Mouse (Mus musculus) large intestine, adult 2 months (tissue): ENCODE results near the gene Cuedc1. TPM values are rescaled to one million over a fixed set of nuclear protein-coding genes. Genes with fewer than 3 reads are reported as not detected.

Experiments used
- DNase-seq: peaks from one replicate; pipeline ENCODE4 v3.0.0-alpha.2; 2012; ENCODE audit warnings: low read depth, low spot score
- WGBS: fragments of 180-500 bp; shearing (Covaris S2); methylation state at CpG from one replicate; pipeline ENCODE4 v1.1.7; 2018; 5-methylcytosine and 5-hydroxymethylcytosine counted together
- polyA plus RNA-seq: library from polyadenylated mRNA; depleted of rRNA; stranded (reverse); fragments of >200 nt; gene quantifications from 2 replicates; pipeline ENCODE4 v1.2.3, GENCODE M21; 2012

Gene Cuedc1
- polyA plus RNA-seq, 1 experiment = 11.2 TPM

- 68% methylated on average over 4 of the region's 4 CpGs for WGBS
- no peak for DNase-seq
These were observed 46.2 kb downstream of the Cuedc1 start for GRCm38 (mm10) chr11:88144100-88144499.

DNA sequence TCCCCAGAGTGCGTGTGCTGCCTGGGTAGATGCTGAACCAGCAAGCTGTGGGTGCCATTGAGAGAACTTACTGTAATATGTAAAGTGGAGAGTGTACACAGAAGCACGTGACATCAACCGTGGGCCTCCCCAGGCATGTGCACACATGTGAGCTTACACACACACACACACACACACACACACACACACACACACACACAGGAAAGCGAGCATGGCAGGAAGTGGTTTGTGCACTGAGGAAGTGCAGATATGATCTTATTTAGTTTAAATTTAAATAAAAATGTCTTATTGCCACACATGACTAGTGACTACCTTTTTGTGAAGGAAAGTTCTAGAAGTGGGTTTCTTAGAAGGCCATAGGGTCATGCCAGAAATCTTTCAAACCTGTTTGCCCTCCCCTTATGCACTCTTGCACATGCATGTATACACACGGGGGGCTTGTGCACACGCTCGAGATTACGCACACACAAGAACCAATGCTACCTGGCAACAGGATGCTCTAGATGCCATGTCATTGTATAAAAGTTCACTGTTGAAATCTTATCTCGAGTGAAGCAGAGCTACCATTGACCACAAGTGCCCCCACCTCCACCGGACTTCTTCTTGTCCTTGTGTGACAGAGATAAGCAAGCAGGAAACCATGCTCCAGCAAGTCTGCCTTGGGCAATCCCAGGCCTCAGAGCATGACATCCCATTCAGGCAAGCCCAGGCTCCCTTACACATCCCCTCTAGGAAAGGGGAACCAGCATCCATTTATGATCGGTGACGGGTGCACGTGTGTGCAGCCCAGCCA lies 47.6 kb downstream of the Cuedc1 start:
- no peak for DNase-seq
- 75% methylated on average over 13 of the region's 13 CpGs for WGBS

- no peak for DNase-seq
- WGBS = 90% methylated on average over 12 of the region's 12 CpGs
These were observed 48.6 kb downstream of the Cuedc1 start for GRCm38 (mm10) chr11:88146264-88147060.

GRCm38 (mm10) chr11:88147388-88147787 lies 49.5 kb downstream of the Cuedc1 start:
- DNase-seq = no peak
- 89% methylated on average over 5 of the region's 5 CpGs for WGBS

DNA sequence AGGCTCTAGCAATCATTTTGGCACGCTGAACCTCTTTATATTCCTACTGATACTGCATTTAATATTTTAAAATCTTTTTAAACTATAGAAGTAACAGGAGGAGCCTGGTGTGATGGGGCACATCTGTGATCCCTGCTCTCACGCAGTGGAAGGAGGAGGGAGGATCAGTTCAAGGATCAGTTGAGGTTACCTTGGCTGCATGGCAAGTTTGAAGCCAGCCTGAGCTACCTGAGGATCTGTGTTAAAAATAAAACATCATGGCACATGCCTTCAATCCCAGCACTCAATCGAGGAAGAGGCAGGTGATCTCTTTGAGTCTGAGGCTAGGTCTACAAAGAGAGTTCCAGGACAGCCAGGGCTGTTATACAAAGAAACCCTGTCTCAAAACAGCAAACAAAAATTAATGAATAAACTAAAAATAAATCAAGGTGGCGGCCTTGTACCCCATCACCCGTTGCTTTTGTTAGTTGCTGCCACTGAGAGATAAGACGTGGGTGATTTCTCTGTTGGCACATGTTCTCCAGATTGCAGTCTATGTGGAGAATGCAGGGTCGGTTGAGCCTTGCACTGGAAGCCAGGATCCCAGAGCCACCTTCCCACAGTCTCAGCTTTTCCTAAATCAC lies 50.3 kb downstream of the Cuedc1 start:
- WGBS = 37% methylated on average over 7 of the region's 7 CpGs
- no peak for DNase-seq

GRCm38 (mm10) chr11:88148638-88149279 lies 50.9 kb downstream of the Cuedc1 start:
- WGBS = 13% methylated on average over 11 of the region's 11 CpGs
- DNase-seq = no peak

- DNase-seq = no peak
- WGBS = 12% methylated on average over 7 of the region's 7 CpGs
These were observed 53.7 kb downstream of the Cuedc1 start for GRCm38 (mm10) chr11:88151379-88152155.

DNA sequence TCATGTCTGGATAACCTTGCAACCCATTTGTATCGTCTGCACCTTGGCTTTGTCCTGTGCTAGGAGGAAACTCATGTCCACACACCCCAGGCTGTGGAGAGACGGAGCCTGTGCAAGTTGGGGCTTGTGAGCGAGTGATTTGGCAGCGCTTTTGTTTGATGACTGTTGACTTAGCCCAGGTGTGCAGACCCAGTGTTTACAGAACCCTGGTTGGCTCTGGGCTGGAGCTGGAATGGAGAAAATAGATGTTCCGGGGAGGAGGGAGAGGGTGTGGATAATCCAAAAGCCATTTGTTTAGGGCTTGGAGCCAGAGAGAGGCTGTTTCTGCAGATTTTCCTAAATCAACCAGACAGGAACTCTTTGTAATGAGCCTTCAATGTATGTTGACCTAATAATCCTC lies 56.0 kb downstream of the Cuedc1 start:
- DNase-seq = no peak
- WGBS = 11% methylated on average over 5 of the region's 5 CpGs

DNA sequence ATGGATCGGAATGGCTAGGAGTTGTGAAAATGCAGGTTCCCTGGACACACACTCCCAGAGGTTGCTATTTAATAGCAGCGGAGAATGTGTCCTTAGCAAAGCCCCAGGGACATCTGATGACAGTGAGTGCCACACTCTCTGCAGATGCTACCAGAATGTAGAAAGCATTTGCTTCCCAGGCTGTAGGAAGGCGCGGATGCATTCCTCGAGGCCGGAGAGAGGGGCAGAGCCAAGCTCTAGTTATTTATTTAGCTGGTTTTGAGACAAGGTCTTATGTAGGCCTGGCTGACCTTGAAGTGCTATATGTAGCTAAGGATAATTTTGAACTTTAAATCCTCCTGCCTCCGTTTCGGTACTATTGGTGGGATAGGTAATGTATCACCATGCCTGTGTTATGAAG lies 56.6 kb downstream of the Cuedc1 start:
- no peak for DNase-seq
- WGBS = 28% methylated on average over 8 of the region's 8 CpGs

- 56% methylated on average over 3 of the region's 3 CpGs for WGBS
- DNase-seq = no peak
These were observed 57.6 kb downstream of the Cuedc1 start for GRCm38 (mm10) chr11:88155451-88155850.

DNA sequence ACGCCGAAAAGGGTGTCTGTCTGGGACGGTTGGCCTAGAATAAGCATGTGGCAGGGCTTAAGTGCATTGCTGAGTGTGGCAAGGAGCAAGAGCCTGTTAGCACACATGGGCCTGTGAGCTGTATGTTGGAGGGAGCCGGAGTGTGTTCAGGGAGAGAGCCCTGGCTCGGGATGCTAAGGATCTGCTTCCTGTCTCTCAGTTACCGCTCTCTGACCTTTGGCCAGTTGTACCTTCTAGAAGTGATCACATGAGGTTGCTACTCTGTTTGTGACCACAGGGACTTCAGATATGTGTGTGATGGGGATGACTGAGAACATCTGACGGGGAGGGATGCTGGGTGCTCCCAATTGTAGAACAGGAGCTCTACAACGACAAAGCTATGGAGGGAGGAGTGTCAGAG lies 58.1 kb downstream of the Cuedc1 start:
- 42% methylated on average over 8 of the region's 8 CpGs for WGBS
- no peak for DNase-seq

DNA sequence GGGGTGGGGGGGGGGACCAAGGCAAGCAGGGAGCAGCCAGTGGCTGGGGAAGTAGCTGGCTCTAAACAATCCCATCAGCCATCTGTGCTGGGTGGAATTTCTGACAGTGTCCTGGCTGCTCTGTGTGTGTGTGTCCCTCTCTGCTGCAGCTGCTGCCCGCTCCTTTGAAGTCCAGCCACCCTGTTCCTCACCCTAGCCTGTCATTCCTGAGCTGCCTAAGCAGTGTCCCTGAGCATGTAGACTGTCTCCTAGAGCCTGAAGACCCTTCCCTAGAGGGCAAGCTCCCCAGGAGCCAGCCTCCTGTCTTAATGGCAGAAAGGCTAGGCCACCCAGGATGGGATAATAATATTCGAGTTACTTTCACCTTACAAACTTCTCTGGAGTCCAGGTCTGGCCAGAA lies 58.5 kb downstream of the Cuedc1 start:
- DNase-seq = no peak
- 55% methylated on average over 2 of the region's 2 CpGs for WGBS

DNA sequence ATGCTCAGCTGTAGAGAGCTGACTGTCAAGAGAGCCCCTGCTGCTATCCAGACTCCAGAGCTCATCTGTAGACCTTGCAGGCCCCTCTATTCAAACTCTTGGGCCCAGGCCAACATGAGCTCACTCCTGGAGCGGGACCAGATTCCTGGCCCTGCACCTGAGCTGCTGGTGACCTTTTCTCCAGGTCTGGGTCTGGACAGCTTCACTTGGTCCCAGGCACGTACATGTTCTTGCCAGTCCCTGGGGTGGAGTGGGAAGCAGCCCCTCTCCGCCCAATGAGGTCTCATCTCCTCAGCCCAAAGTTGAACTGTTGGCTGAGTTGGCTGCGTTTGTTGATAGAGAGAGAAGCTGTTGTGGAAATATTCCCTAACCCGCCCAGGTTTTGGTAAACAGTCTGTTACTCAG lies 61.0 kb downstream of the Cuedc1 start:
- 35% methylated on average over 5 of the region's 5 CpGs for WGBS
- no peak for DNase-seq

GRCm38 (mm10) chr11:88159389-88159788 lies 61.5 kb downstream of the Cuedc1 start:
- DNase-seq = no peak
- 69% methylated on average over 11 of the region's 11 CpGs for WGBS

- WGBS = 44% methylated on average over 5 of the region's 5 CpGs
- DNase-seq = no peak
These were observed 62.5 kb downstream of the Cuedc1 start for GRCm38 (mm10) chr11:88160316-88160715.

GRCm38 (mm10) chr11:88161051-88161581 lies 63.3 kb downstream of the Cuedc1 start:
- WGBS = 1% methylated on average over 19 of the region's 33 CpGs
- DNase-seq = no peak

- DNase-seq = no peak
- under 1% methylated on average over 15 of the region's 15 CpGs for WGBS
These were observed 63.9 kb downstream of the Cuedc1 start for GRCm38 (mm10) chr11:88161651-88162362.

DNA sequence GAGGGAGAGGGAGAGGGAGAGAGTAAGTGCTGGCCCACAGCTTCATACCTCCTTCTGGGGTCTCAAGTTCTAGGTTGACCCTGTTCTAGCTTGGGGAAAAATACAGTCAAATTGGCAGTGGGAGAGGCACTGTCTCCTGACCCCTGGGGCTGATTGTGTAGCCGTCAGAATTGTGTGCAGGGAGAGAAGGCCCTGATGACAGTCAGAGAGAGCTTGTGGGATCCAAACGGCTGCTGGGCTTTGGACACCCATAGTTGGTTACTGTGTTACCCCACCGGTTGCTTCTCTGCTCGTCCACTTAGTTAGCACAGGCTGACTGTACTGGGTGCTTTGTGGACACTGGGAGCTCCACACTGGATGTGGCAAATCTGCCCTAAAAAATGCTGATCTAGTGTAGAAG lies 64.9 kb downstream of the Cuedc1 start:
- DNase-seq = no peak
- WGBS = 47% methylated on average over 4 of the region's 4 CpGs
